Mouse (Mus musculus) E14TG2a.4 (cell line): ENCODE measurements around the gene Tekt1.
A peak's percentile ranks its signal among the peaks of the same experiment; 100 is the strongest.

ENCODE experiments used
- CTCF ChIP-seq: conservative IDR thresholded peaks from 2 replicates; pipeline ENCODE4 v1.5.1; 2014; ENCODE audit warnings: low read length
- NANOG ChIP-seq: IDR thresholded peaks from 2 replicates; pipeline ENCODE4 v1.6.1; 2014; ENCODE audit warnings: borderline replicate concordance, low read length, mixed read lengths
- POU5F1 ChIP-seq: IDR thresholded peaks from 2 replicates; pipeline ENCODE4 v1.6.1; 2014; ENCODE audit warnings: low read length, borderline replicate concordance

DNA sequence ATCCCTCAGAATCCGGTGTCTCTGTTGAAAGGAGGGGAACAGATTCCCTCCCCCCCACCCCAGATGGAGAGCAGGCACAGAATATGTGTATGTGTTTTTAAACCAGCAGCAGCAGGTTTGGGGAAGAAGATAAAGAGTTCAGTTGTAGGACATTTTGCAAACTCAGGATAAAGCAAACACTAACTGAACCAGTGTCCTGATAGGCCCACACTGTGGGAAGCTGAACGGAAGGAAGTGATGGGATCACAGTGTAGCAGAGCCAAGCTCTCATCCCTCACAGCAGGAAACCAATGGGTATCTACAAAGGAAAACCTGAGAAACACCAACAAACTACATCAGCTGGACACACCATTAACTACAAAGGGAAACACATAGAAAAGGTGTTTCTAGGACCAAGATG, 14.3 kb upstream of the Tekt1 start:
- peak; percentile 42; the same call in 1 of the 2 replicates for TF ChIP-seq NANOG
- TF ChIP-seq CTCF: no peak
- TF ChIP-seq POU5F1: no peak
